Mouse (Mus musculus) cerebellum, postnatal 36 days (tissue): ENCODE data around the gene Gm12794.
"Not testable (repeated sequence)": the region's sequence is repeated elsewhere in the genome, so short reads cannot be mapped to it uniquely, and the experiment has no call there.

Source experiments
- DNase-seq, 2 experiments: peaks; one replicate each; pipeline ENCODE4 v3.0.0; 2021 to 2022; ENCODE audit warnings: mixed read lengths in 2 of 2

Gene Gm12794

GRCm38 (mm10) chr4:101940107-101940506 is at the start of gene Gm12794:
Gm12794 (plus strand) TSS chr4:101940407.
- not testable (repeated sequence) for DNase-seq

- DNase-seq: no peak
These were observed 46.4 kb upstream of the Gm12794 start, which contains the start of gene C130073F10Rik for GRCm38 (mm10) chr4:101893656-101894420. C130073F10Rik (minus strand) TSS chr4:101893789.

GRCm38 (mm10) chr4:101908821-101909220 is 31.4 kb upstream of the Gm12794 start, which contains the start of gene Gm12800:
Gm12800 (plus strand) TSS chr4:101909121.
- DNase-seq: not testable (repeated sequence)

- DNase-seq: not testable (repeated sequence)
These were observed 40.7 kb downstream of the Gm12794 start, which contains the start of gene Gm12790 for GRCm38 (mm10) chr4:101980949-101981348. Gm12790 (minus strand) TSS chr4:101981049.

- no peak for DNase-seq
These were observed 45.5 kb downstream of the Gm12794 start for GRCm38 (mm10) chr4:101985678-101986077.

- not testable (repeated sequence) for DNase-seq
These were observed 46.1 kb downstream of the Gm12794 start, which contains the start of gene Gm12789 for GRCm38 (mm10) chr4:101986326-101986725. Gm12789 (plus strand) TSS chr4:101986626.
